Mouse (Mus musculus): ENCODE results near the gene Ski.

DNA sequence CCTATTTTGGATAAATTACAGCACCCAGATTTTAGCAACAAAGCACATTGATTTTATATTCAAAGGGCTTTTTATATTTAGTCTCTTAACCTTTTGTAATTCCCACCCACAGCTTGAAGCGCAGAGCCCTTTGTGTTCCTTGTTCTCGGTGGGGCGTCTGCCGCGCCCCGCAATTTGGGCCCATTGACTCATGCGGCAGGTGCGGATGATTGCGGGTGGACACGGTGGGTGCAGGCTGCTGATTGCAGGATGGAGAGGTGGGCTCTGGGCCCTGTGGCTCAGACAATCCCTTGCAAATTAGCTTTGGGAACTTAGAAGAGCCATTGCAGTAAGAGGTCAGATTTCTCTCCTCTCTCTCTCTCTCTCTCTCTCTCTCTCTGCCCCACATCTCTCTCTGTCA is 104.1 kb downstream of the Ski start:
- TF ChIP-seq CTCF (IDR thresholded peaks at IDR 0.05) (no peak), EP300 (IDR thresholded peaks at IDR 0.05) (no peak)
